Mouse (Mus musculus): Measurements from ENCODE around the gene Nmb.
A peak's percentile ranks its signal among the peaks of the same experiment; 100 is the strongest.
"Not testable (repeated sequence)": the region's sequence is repeated elsewhere in the genome, so short reads cannot be mapped to it uniquely, and the experiment has no call there.

Nmb gene

GRCm38 (mm10) chr7:80904921-80905515, at the start of gene Nmb:
Gene Nmb (minus strand): TSS chr7:80905076.
- peak; percentile 48 for DNase-seq

GRCm38 (mm10) chr7:80954251-80954650, 49.4 kb upstream of the Nmb start:
- peak; percentile 70 for DNase-seq

GRCm38 (mm10) chr7:80952140-80952539, 47.3 kb upstream of the Nmb start:
- DNase-seq, result peak; percentile 42

GRCm38 (mm10) chr7:80951461-80951860, 46.6 kb upstream of the Nmb start:
- no peak for DNase-seq

- DNase-seq, result peak; percentile 95
Measured at GRCm38 (mm10) chr7:80947445-80948350, 42.8 kb upstream of the Nmb start, which contains the start of gene Sec11a. Gene Sec11a (minus strand): TSS chr7:80947780.

- DNase-seq, result no peak
Measured at GRCm38 (mm10) chr7:80939808-80940207, 34.9 kb upstream of the Nmb start.

GRCm38 (mm10) chr7:80937304-80937666, 32.4 kb upstream of the Nmb start:
- DNase-seq, result not testable (repeated sequence)

GRCm38 (mm10) chr7:80936617-80937303, 31.9 kb upstream of the Nmb start:
- DNase-seq, result not testable (repeated sequence)

- DNase-seq, result no peak
Measured at GRCm38 (mm10) chr7:80935834-80936233, 31.0 kb upstream of the Nmb start.

- no peak for DNase-seq
Measured at GRCm38 (mm10) chr7:80932777-80933176, 27.9 kb upstream of the Nmb start.

- DNase-seq, result no peak
Measured at GRCm38 (mm10) chr7:80931618-80932207, 26.8 kb upstream of the Nmb start.

- DNase-seq, result no peak
Measured at GRCm38 (mm10) chr7:80923165-80923564, 18.3 kb upstream of the Nmb start.

- DNase-seq, result no peak
Measured at GRCm38 (mm10) chr7:80919647-80920008, 14.8 kb upstream of the Nmb start.

GRCm38 (mm10) chr7:80918982-80919646, 14.2 kb upstream of the Nmb start:
- no peak for DNase-seq

GRCm38 (mm10) chr7:80917916-80918465, 13.1 kb upstream of the Nmb start:
- no peak for DNase-seq

GRCm38 (mm10) chr7:80912496-80912895, 7.6 kb upstream of the Nmb start:
- DNase-seq, result no peak

GRCm38 (mm10) chr7:80911053-80911452, 6.2 kb upstream of the Nmb start:
- DNase-seq, result no peak

- no peak for DNase-seq
Measured at GRCm38 (mm10) chr7:80903625-80904422, 1.1 kb downstream of the Nmb start.

GRCm38 (mm10) chr7:80901541-80902274, 3.2 kb downstream of the Nmb start:
- no peak for DNase-seq

- DNase-seq, result peak; percentile 90
Measured at GRCm38 (mm10) chr7:80900944-80901501, 3.9 kb downstream of the Nmb start, which contains the start of gene Wdr73. Gene Wdr73 (minus strand): TSS chr7:80901269.

All from kidney, adult 11 months (tissue).